Mouse (Mus musculus): ENCODE data around the gene Gm47955. TPM values are rescaled to one million over a fixed set of nuclear protein-coding genes. Genes with fewer than 3 reads are reported as not detected.
"Not testable (repeated sequence)": the region's sequence is repeated elsewhere in the genome, so short reads cannot be mapped to it uniquely, and the experiment has no call there.

Gm47955 gene
- total and polyA plus RNA-seq, 3 experiments, result not detected

- H3K9ac ChIP-seq (ENCODE audit: control insufficient read depth, low read depth, low read length, poor library complexity, severe bottlenecking); H3K36me3 ChIP-seq (ENCODE audit: control insufficient read depth in 1 of 2, insufficient read depth in 2 of 2, low read length in 2 of 2); DNase-seq (ENCODE audit: low read depth, low spot score); H3K27me3 ChIP-seq (ENCODE audit: control insufficient read depth in 1 of 2, insufficient read depth in 2 of 2, low read length in 2 of 2); H3K9me3 ChIP-seq (replicated peaks; ENCODE audit: insufficient read depth, low read length); H3K79me2 ChIP-seq (ENCODE audit: control insufficient read depth, insufficient read depth, low read length, poor library complexity); H3K4me3 ChIP-seq (ENCODE audit: control insufficient read depth in 1 of 2, insufficient read depth in 1 of 2, low read depth in 2 of 2, low read length in 2 of 2); H3K4me1 ChIP-seq (ENCODE audit: control insufficient read depth in 1 of 2, insufficient read depth in 2 of 2, low read length in 2 of 2); H3K27ac ChIP-seq (ENCODE audit: control insufficient read depth, low read depth, low read length): not testable (repeated sequence)
These were observed 17.6 kb upstream of the Gm47955 start for GRCm38 (mm10) chr1:82942505-82942904.

GRCm38 (mm10) chr1:82943295-82943694 lies 16.8 kb upstream of the Gm47955 start, which contains the start of gene A030003K21Rik:
A030003K21Rik (minus strand) TSS chr1:82943388.
- H3K4me1 ChIP-seq (ENCODE audit: control insufficient read depth in 1 of 2, insufficient read depth in 2 of 2, low read length in 2 of 2); H3K79me2 ChIP-seq (ENCODE audit: control insufficient read depth, insufficient read depth, low read length, poor library complexity); H3K9ac ChIP-seq (ENCODE audit: control insufficient read depth, low read depth, low read length, poor library complexity, severe bottlenecking); H3K36me3 ChIP-seq (ENCODE audit: control insufficient read depth in 1 of 2, insufficient read depth in 2 of 2, low read length in 2 of 2); H3K4me3 ChIP-seq (ENCODE audit: control insufficient read depth in 1 of 2, insufficient read depth in 1 of 2, low read depth in 2 of 2, low read length in 2 of 2); H3K27ac ChIP-seq (ENCODE audit: control insufficient read depth, low read depth, low read length); DNase-seq (ENCODE audit: low read depth, low spot score); H3K9me3 ChIP-seq (replicated peaks; ENCODE audit: insufficient read depth, low read length); H3K27me3 ChIP-seq (ENCODE audit: control insufficient read depth in 1 of 2, insufficient read depth in 2 of 2, low read length in 2 of 2): not testable (repeated sequence)

- not testable (repeated sequence) for H3K9ac ChIP-seq (ENCODE audit: control insufficient read depth, low read depth, low read length, poor library complexity, severe bottlenecking); H3K9me3 ChIP-seq (replicated peaks; ENCODE audit: insufficient read depth, low read length); DNase-seq (ENCODE audit: low read depth, low spot score); H3K4me1 ChIP-seq (ENCODE audit: control insufficient read depth in 1 of 2, insufficient read depth in 2 of 2, low read length in 2 of 2); H3K79me2 ChIP-seq (ENCODE audit: control insufficient read depth, insufficient read depth, low read length, poor library complexity); H3K27ac ChIP-seq (ENCODE audit: control insufficient read depth, low read depth, low read length); H3K36me3 ChIP-seq (ENCODE audit: control insufficient read depth in 1 of 2, insufficient read depth in 2 of 2, low read length in 2 of 2); H3K27me3 ChIP-seq (ENCODE audit: control insufficient read depth in 1 of 2, insufficient read depth in 2 of 2, low read length in 2 of 2); H3K4me3 ChIP-seq (ENCODE audit: control insufficient read depth in 1 of 2, insufficient read depth in 1 of 2, low read depth in 2 of 2, low read length in 2 of 2)
These were observed 14.1 kb upstream of the Gm47955 start for GRCm38 (mm10) chr1:82946029-82946428.

- H3K27me3 ChIP-seq (ENCODE audit: control insufficient read depth in 1 of 2, insufficient read depth in 2 of 2, low read length in 2 of 2), result no peaks in the 10 kb centered on the region; a peak in 1 of 4 replicates
- no peaks in the 10 kb centered on the region for H3K36me3 ChIP-seq (ENCODE audit: control insufficient read depth in 1 of 2, insufficient read depth in 2 of 2, low read length in 2 of 2)
- no peak overlapping the region for H3K4me3 ChIP-seq (ENCODE audit: control insufficient read depth in 1 of 2, insufficient read depth in 1 of 2, low read depth in 2 of 2, low read length in 2 of 2)
- H3K4me1 ChIP-seq (ENCODE audit: control insufficient read depth in 1 of 2, insufficient read depth in 2 of 2, low read length in 2 of 2), result no peaks in the 10 kb centered on the region
- no peak overlapping the region for H3K27ac ChIP-seq (ENCODE audit: control insufficient read depth, low read depth, low read length)
- DNase-seq (ENCODE audit: low read depth, low spot score), result no peak
- no peak overlapping the region for H3K9ac ChIP-seq (ENCODE audit: control insufficient read depth, low read depth, low read length, poor library complexity, severe bottlenecking)
- H3K9me3 ChIP-seq (replicated peaks; ENCODE audit: insufficient read depth, low read length), result no peaks in the 10 kb centered on the region
- no peaks in the 10 kb centered on the region for H3K79me2 ChIP-seq (ENCODE audit: control insufficient read depth, insufficient read depth, low read length, poor library complexity)
- TF ChIP-seq MYC (IDR thresholded peaks at IDR 0.05; ENCODE audit: low read depth, low read length), result no peak
- no peak for TF ChIP-seq TCF12 (IDR thresholded peaks at IDR 0.05; ENCODE audit: low read depth, low read length)
- no peak for TF ChIP-seq NELFE (IDR thresholded peaks at IDR 0.05; ENCODE audit: low read depth, low read length)
- TF ChIP-seq TBP (IDR thresholded peaks at IDR 0.05; ENCODE audit: low read depth, low read length), result no peak
- no peak for TF ChIP-seq USF2 (IDR thresholded peaks at IDR 0.05; ENCODE audit: borderline replicate concordance in 1 of 2, insufficient read depth in 1 of 2, low read depth in 1 of 2, low read length in 2 of 2)
- TF ChIP-seq ZC3H11A (IDR thresholded peaks at IDR 0.05; ENCODE audit: low read depth, low read length), result no peak
- no peak for TF ChIP-seq CTCF (IDR thresholded peaks at IDR 0.05 in 2 of 3, conservative IDR thresholded peaks at IDR 0.05 in 1 of 3; ENCODE audit: control insufficient read depth in 1 of 3, insufficient read depth in 1 of 3, low read depth in 2 of 3, low read length in 3 of 3, poor library complexity in 1 of 3, severe bottlenecking in 1 of 3)
- TF ChIP-seq TAL1 (IDR thresholded peaks at IDR 0.05; ENCODE audit: low read length), result no peak
- TF ChIP-seq POLR2AphosphoS2 (IDR thresholded peaks at IDR 0.05; ENCODE audit: low read length), result no peak
- no peak for TF ChIP-seq BHLHE40 (IDR thresholded peaks at IDR 0.05; ENCODE audit: borderline replicate concordance, low read depth, low read length)
- TF ChIP-seq ZNF384 (IDR thresholded peaks at IDR 0.05; ENCODE audit: low read depth, low read length), result no peak
- no peak for TF ChIP-seq MAFK (IDR thresholded peaks at IDR 0.05; ENCODE audit: borderline replicate concordance, low read depth, low read length)
- no peak for TF ChIP-seq MAX (IDR thresholded peaks at IDR 0.05; ENCODE audit: low read length)
- no peak for TF ChIP-seq MAZ (IDR thresholded peaks at IDR 0.05; ENCODE audit: low read depth, low read length)
- no peak for TF ChIP-seq MEF2A (IDR thresholded peaks at IDR 0.05; ENCODE audit: extremely low read depth, insufficient replicate concordance, low read depth, low read length, poor library complexity, severe bottlenecking)
- no peak for TF ChIP-seq SIN3A (IDR thresholded peaks at IDR 0.05; ENCODE audit: low read length)
- TF ChIP-seq ETS1 (IDR thresholded peaks at IDR 0.05; ENCODE audit: low read depth, low read length), result no peak
These were observed 11.5 kb upstream of the Gm47955 start for GRCm38 (mm10) chr1:82948601-82949000.

- not testable (repeated sequence) for H3K9ac ChIP-seq (ENCODE audit: control insufficient read depth, low read depth, low read length, poor library complexity, severe bottlenecking); DNase-seq (ENCODE audit: low read depth, low spot score); H3K4me1 ChIP-seq (ENCODE audit: control insufficient read depth in 1 of 2, insufficient read depth in 2 of 2, low read length in 2 of 2); H3K9me3 ChIP-seq (replicated peaks; ENCODE audit: insufficient read depth, low read length); H3K27me3 ChIP-seq (ENCODE audit: control insufficient read depth in 1 of 2, insufficient read depth in 2 of 2, low read length in 2 of 2); H3K36me3 ChIP-seq (ENCODE audit: control insufficient read depth in 1 of 2, insufficient read depth in 2 of 2, low read length in 2 of 2); H3K79me2 ChIP-seq (ENCODE audit: control insufficient read depth, insufficient read depth, low read length, poor library complexity); H3K27ac ChIP-seq (ENCODE audit: control insufficient read depth, low read depth, low read length); H3K4me3 ChIP-seq (ENCODE audit: control insufficient read depth in 1 of 2, insufficient read depth in 1 of 2, low read depth in 2 of 2, low read length in 2 of 2)
These were observed 4.2 kb upstream of the Gm47955 start, which contains the start of gene Gm7544 for GRCm38 (mm10) chr1:82955913-82956312. Gm7544 (minus strand) TSS chr1:82956013.

Data from MEL (cell line).